Mouse (Mus musculus): ENCODE measurements around the gene Hspd1.

Gene Hspd1

GRCm38 (mm10) chr1:55042246-55042645, 45.8 kb downstream of the Hspd1 start:
- no peak for DNase-seq (ENCODE audit: low read depth, low spot score)

- no peak for DNase-seq (ENCODE audit: low read depth, low spot score)
Observed at GRCm38 (mm10) chr1:55041691-55042090, 46.4 kb downstream of the Hspd1 start.

- DNase-seq (ENCODE audit: low read depth, low spot score), result no peak
Observed at GRCm38 (mm10) chr1:55039944-55040343, 48.1 kb downstream of the Hspd1 start.

GRCm38 (mm10) chr1:55031026-55031779, 56.8 kb downstream of the Hspd1 start:
- DNase-seq (ENCODE audit: low read depth, low spot score), result no peak

- DNase-seq (ENCODE audit: low read depth, low spot score), result no peak
Observed at GRCm38 (mm10) chr1:55029446-55029845, 58.6 kb downstream of the Hspd1 start.

- DNase-seq (ENCODE audit: low read depth, low spot score), result no peak
Observed at GRCm38 (mm10) chr1:55028512-55029249, 59.4 kb downstream of the Hspd1 start.

- DNase-seq (ENCODE audit: low read depth, low spot score), result no peak
Observed at GRCm38 (mm10) chr1:55027966-55028365, 60.1 kb downstream of the Hspd1 start.

All from mesoderm, embryonic 11.5 days (tissue).